Mouse (Mus musculus) E14TG2a.4 (cell line): Measurements from ENCODE around the gene Akap2.

Experiments
- CTCF ChIP-seq: conservative IDR thresholded peaks from 2 replicates; pipeline ENCODE4 v1.5.1; 2014; ENCODE audit warnings: low read length
- NANOG ChIP-seq: IDR thresholded peaks from 2 replicates; pipeline ENCODE4 v1.6.1; 2014; ENCODE audit warnings: borderline replicate concordance, low read length, mixed read lengths
- POU5F1 ChIP-seq: IDR thresholded peaks from 2 replicates; pipeline ENCODE4 v1.6.1; 2014; ENCODE audit warnings: low read length, borderline replicate concordance

DNA sequence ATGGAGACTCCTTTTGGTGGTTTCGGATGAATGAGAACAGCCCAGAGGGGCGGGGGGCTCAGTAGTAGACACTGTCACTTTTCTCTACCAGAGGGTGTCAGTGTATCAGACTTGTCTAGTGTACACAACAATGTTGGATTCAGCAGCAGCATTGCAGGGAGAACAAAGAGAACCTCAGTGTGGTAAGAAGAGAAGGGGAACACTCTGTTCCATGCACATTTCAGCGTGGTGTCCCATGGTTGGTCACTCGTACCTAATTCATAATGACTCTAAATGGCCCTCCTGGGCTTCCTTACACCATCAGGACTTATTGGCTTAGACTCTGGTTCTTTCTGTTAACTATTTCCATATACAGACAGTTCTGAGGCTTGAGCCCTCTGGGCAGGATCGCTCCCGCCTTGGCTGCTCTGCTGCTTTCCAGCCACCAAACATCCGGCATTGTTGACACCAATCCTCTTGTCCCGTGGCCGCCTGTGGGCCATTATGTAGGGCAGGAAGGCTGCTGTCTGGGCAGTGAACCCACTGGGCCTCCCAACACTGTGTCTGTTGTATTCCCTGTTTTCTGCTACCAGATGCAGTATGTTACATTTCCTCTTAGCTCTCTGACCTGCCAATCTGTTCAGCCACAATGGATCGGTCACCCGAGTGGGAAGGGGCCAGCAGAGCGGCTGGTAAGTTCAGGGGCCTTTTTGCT is 19.4 kb upstream of the Akap2 start:
- TF ChIP-seq CTCF = no peak
- no peak for TF ChIP-seq POU5F1
- no peak for TF ChIP-seq NANOG
